Mouse (Mus musculus): ENCODE measurements around the gene BC100530. TPM values are rescaled to one million over a fixed set of nuclear protein-coding genes. Genes with fewer than 3 reads are reported as not detected.
"Not testable (repeated sequence)": the region's sequence is repeated elsewhere in the genome, so short reads cannot be mapped to it uniquely, and the experiment has no call there.

The BC100530 gene
- total RNA-seq (2017) = 6.2 TPM in 1 of 2 replicates, not detected in the other

DNA sequence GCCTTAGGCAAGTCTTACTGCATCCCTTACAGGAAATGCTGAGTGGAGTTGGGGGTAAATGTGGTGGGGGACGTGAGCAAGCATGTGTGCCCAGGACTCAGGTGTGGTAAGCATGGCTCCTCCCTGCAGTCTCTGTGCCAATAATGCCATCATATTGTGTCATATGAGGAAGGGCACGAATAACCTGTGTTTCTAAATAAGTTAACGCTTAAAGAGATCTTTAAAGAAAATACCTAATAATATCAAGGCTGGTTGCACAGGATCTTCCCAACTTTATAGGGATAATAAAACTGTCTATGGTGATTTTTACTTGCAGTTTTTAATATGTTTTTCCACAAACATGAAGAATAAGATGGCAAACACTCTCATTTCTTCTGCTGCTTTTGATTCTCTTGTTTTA, at the start of gene BC100530:
Gene BC100530, minus strand, starts transcription at position 101 of the 400 bp plus-strand sequence.
- not testable (repeated sequence) for ATAC-seq (replicated peaks in 1 of 2; ENCODE audit: insufficient read depth in 1 of 2, low FRiP score in 2 of 2, low TSS enrichment in 1 of 2, low read depth in 1 of 2, poor library complexity in 2 of 2, severe bottlenecking in 2 of 2)

DNA sequence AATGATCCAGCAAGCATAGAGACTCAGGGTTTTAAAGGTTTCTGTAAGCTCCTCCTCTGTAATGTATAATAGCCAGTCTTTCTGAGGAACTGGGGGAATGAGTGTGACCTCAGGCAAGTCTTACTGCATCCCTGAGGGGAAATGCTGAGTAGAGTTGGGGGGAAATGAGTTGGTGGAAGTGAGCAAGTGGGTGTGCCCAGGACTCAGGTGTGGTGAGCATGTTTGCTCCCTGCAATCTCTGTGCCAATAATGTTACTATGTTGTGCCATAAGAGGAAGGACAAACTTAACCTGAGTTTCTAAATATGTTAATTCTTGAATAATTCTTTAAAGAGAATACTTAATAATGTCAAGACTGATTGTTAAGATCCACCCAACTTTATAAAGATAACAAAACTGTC, 40.8 kb upstream of the BC100530 start, which contains the start of gene Stfa2:
Gene Stfa2, minus strand, starts transcription at position 101 of the 400 bp plus-strand sequence.
- no peak for ATAC-seq (replicated peaks in 1 of 2; ENCODE audit: insufficient read depth in 1 of 2, low FRiP score in 2 of 2, low TSS enrichment in 1 of 2, low read depth in 1 of 2, poor library complexity in 2 of 2, severe bottlenecking in 2 of 2)

DNA sequence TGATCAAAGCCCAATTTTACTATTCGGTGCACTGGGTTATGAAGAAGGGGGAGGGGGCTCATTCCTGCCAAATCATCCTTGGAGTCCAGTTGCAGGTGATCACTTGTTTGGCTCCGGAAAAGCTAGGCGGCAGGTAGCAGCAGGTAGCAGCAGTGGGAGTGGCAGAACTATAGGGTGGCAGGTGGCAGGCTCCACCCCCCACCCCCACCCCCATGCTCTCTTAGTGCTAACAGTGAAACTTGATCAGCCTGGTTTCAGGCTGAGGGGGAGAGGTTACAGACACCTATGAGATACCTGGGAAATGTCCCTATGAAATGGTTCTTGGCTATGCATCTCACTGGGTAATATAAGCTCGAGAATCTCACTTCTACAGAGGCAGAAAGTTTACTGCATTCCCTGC, 21.5 kb upstream of the BC100530 start:
- no peak for ATAC-seq (replicated peaks in 1 of 2; ENCODE audit: insufficient read depth in 1 of 2, low FRiP score in 2 of 2, low TSS enrichment in 1 of 2, low read depth in 1 of 2, poor library complexity in 2 of 2, severe bottlenecking in 2 of 2)

DNA sequence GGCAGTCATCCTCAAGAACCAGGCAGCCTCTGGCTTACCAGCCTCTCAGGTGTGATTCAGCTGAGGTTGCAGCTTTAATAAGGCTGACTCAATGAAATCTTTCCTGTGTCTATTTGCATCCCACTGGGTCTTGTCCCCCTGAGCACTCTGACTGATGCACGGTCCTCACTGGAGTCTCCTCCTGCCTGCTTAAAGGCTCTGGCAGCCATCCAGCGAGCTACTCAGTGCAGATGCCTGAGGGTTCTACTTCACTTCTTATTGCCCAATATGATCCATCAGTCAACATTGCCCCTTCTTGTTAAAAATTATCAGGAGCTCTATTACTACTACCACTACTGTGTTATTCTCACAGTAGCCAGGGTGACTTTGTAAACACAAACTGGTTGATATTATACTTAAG, 30.4 kb downstream of the BC100530 start:
- ATAC-seq (replicated peaks in 1 of 2; ENCODE audit: insufficient read depth in 1 of 2, low FRiP score in 2 of 2, low TSS enrichment in 1 of 2, low read depth in 1 of 2, poor library complexity in 2 of 2, severe bottlenecking in 2 of 2) = no peak

DNA sequence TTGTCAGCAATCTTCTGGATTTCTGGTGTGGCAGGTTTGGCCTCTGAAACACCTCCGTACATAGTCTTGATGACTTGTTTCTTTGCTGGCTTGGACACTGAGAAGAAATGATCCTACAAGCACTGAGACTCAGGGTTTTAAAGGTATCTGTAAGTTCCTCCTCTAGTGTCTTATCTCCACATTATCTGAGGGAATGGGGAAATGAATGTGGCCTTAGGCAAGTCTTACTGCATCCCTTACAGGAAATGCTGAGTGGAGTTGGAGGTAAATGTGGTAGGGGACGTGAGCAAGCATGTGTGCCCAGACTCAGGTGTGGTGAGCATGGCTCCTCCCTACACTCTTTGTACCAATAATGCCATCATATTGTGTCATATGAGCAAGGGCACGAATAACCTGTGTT, 33.3 kb downstream of the BC100530 start, which contains the start of gene BC117090:
Gene BC117090, minus strand, starts transcription at position 101 of the 400 bp plus-strand sequence.
- no peak for ATAC-seq (replicated peaks in 1 of 2; ENCODE audit: insufficient read depth in 1 of 2, low FRiP score in 2 of 2, low TSS enrichment in 1 of 2, low read depth in 1 of 2, poor library complexity in 2 of 2, severe bottlenecking in 2 of 2)

DNA sequence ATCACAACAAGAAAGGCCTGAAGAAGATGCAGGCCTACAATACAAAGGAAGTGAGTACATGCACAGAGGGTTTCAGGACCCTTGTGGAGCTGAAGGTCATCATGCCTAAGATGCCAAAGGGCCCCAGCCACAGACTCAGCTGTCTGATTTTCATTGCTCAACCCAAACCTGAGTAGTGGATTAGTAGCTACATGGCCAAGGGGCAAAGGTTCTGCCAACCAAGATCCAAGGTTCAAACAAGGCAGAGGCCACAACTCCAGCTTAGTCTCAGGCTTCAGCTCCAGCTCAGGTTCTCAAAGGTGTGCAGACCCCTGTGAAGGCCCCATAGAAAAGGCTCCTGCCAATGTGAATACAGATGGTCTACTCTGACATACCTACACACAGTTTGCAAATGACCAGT, 48.3 kb downstream of the BC100530 start:
- ATAC-seq (replicated peaks in 1 of 2; ENCODE audit: insufficient read depth in 1 of 2, low FRiP score in 2 of 2, low TSS enrichment in 1 of 2, low read depth in 1 of 2, poor library complexity in 2 of 2, severe bottlenecking in 2 of 2) = no peak

DNA sequence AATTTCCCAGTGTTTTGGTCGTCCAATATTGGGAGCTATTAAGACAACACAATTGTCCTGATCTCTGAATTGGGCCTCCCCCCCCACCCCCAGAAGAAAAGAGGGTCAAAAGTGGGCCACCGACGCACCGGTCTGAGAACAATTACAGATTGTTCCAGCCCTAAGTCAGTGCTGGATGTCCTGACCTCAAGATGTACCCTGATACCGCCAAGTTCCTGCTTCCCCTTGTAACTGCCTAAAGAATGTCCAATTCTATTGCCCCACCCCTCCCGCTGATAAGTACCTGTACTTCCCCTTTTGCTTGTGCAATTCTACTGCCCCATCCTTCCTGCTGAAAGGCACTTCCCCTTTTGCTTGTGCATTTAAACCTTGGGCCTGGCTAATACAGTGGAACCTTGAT, 51.4 kb downstream of the BC100530 start:
- ATAC-seq (replicated peaks in 1 of 2; ENCODE audit: insufficient read depth in 1 of 2, low FRiP score in 2 of 2, low TSS enrichment in 1 of 2, low read depth in 1 of 2, poor library complexity in 2 of 2, severe bottlenecking in 2 of 2) = not testable (repeated sequence)

Other genes with a start within 250 kb of the BC100530 start
- not detected in 2 replicates for gene Csta1, start 236.5 kb downstream of the BC100530 start, total RNA-seq (2017)
- 4.4 TPM in 1 of 2 replicates, not detected in the other for gene Stfa2l1, start 210.9 kb downstream of the BC100530 start, total RNA-seq (2017)
- gene Gm5483, start 183.5 kb downstream of the BC100530 start, total RNA-seq (2017) = 8.9 and 27.9 TPM in 2 replicates
- not detected in 2 replicates for gene Gm5416, start 157.3 kb downstream of the BC100530 start, total RNA-seq (2017)
- gene 2010005H15Rik, start 146.3 kb downstream of the BC100530 start, total RNA-seq (2017) = not detected in 2 replicates
- 0.55 and 4.7 TPM in 2 replicates for gene Stfa1, start 90.8 kb downstream of the BC100530 start, total RNA-seq (2017)
- not detected in 2 replicates for gene BC117090, start 33.4 kb downstream of the BC100530 start, total RNA-seq (2017)
- gene Stfa2, start 40.7 kb upstream of the BC100530 start, total RNA-seq (2017) = 5.4 TPM in 1 of 2 replicates, not detected in the other
- not detected in 2 replicates for gene Stfa3, start 87.6 kb upstream of the BC100530 start, total RNA-seq (2017)
- not detected in 2 replicates for gene Casr, start 194.4 kb upstream of the BC100530 start, total RNA-seq (2017)